Comparison of ENCODE assay signal across 17 mouse cellular contexts in genomic region chr3:115622300-115622699, GRCm38 (mm10).
DNase-seq lines count a peak whose midpoint lies in the region; ATAC-seq and TF ChIP-seq lines count a peak whose summit lies in the region.
"Had no signal": no experiment of that assay in that cellular context is flagged by ENCODE, and none has a peak within 500 bp of the region (broad histone marks: within the 10 kb centered on the region; RNA-seq: fewer than 3 reads in every experiment).

No protein-coding gene starts in this region.

- TF ChIP-seq CTCF in left cerebral cortex, adult 2 months (IDR thresholded peaks at IDR 0.05) = peak; percentile 15

- H3K4me3 ChIP-seq in left cerebral cortex, adult 2 months = no peak overlapping the region
- H3K4me3 ChIP-seq: forebrain, embryonic 13.5 days; kidney, embryonic 15.5 days; neural tube, embryonic 12.5 days had no signal

- intact Hi-C loops in left cerebral cortex, adult 2 months (cut with DNase I) = loop anchor here (1.0 kb wide), 1 partner anchor 28 kb away; no protein-coding TSS in a partner anchor
- intact Hi-C loops in left cerebral cortex, postnatal 4 days (cut with DNase I) = no loop called here

- DNase-seq in frontal cortex, adult 2 months (ENCODE audit: extremely low spot score in 1 of 2, low spot score in 1 of 2) = peak; percentile 69 to 72
- no peak for DNase-seq in frontal cortex, postnatal 25 days (ENCODE audit: low spot score in 2 of 2)
- DNase-seq in left cerebral cortex, adult 2 months (ENCODE audit: extremely low spot score in 1 of 2, low spot score in 2 of 2) = peak in 1 of 2 experiments; percentile 16
- DNase-seq in left cerebral cortex, postnatal 4 days = no peak
- peak; percentile 35 for DNase-seq in layer of hippocampus, adult 9-10 months (ENCODE audit: low spot score)
- peak; percentile 54 to 68 for DNase-seq in right cerebral cortex, postnatal 36 days (ENCODE audit: low spot score in 2 of 2)
- no peak for DNase-seq in lung, postnatal 10 days
- DNase-seq: cerebellum, postnatal 10 days; embryo, embryonic 11 days; gastrocnemius, postnatal 14 days; lung, embryonic 14.5 days; thymus, postnatal 25 days had no signal

- H3K27ac ChIP-seq in left cerebral cortex, adult 2 months = no peak overlapping the region
- H3K27ac ChIP-seq: forebrain, embryonic 13.5 days; kidney, embryonic 15.5 days; neural tube, embryonic 12.5 days had no signal

- ATAC-seq in monocyte, adult 5-6 weeks (replicated peaks; ENCODE audit: insufficient number of reproducible peaks, low FRiP score, low TSS enrichment, poor library complexity, severe bottlenecking) = no peak
- ATAC-seq: activated CD4-positive, CD25-positive, alpha-beta regulatory T cell, adult 4 months; forebrain, embryonic 13.5 days had no signal

Comparison
In these comparisons a context has a peak if more than half of its experiments do, and no peak if none do; other contexts are left out.
1. DNase-seq: peak in frontal cortex, adult 2 months (2 of 2), layer of hippocampus, adult 9-10 months (single experiment) and right cerebral cortex, postnatal 36 days (2 of 2); none in frontal cortex, postnatal 25 days (0 of 2), left cerebral cortex, postnatal 4 days (single experiment) and lung, postnatal 10 days (single experiment).